8 mouse cellular contexts compared by ENCODE assay signal in genomic region chr7:143006097-143006755, GRCm38 (mm10). TPM values are rescaled to one million over a fixed set of nuclear protein-coding genes. Genes with fewer than 3 reads are reported as not detected.
A peak's percentile ranks its signal among the peaks of the same experiment; 100 is the strongest.
DNase-seq lines count a peak whose midpoint lies in the region; ATAC-seq lines count a peak whose summit lies in the region.
"Had no signal": no experiment of that assay in that cellular context is flagged by ENCODE, and none has a peak within 500 bp of the region (broad histone marks: within the 10 kb centered on the region; RNA-seq: fewer than 3 reads in every experiment).

No protein-coding gene starts in this region.

- peaks cover 43% of the 10 kb centered on the region for H3K36me3 ChIP-seq in megakaryocyte, embryonic 14.5 days (replicated peaks; ENCODE audit: low read length)
- peaks cover 42% of the 10 kb centered on the region for H3K36me3 ChIP-seq in liver, embryonic 12.5 days
- H3K36me3 ChIP-seq: hindbrain, embryonic 15.5 days had no signal

- no peaks in the 10 kb centered on the region for H3K27me3 ChIP-seq in megakaryocyte, embryonic 14.5 days (replicated peaks)
- H3K27me3 ChIP-seq in liver, embryonic 12.5 days (replicated peaks) = no peaks in the 10 kb centered on the region
- H3K27me3 ChIP-seq: hindbrain, embryonic 15.5 days had no signal

- ATAC-seq in megakaryocyte, adult 5-6 weeks (ENCODE audit: poor library complexity, severe bottlenecking) = no peak
- ATAC-seq in liver, embryonic 12.5 days = peak; percentile 84

- DNase-seq in c-Kit-positive CD71-positive TER-119-positive erythroid progenitor cells, embryonic 14.5 days (ENCODE audit: low spot score) = peak; percentile 85
- DNase-seq in thymus, postnatal 36 days = peak; percentile 29 to 49
- no peak for DNase-seq in adipocyte (ENCODE audit: low spot score)
- DNase-seq in cerebellum, adult 8-10 months = no peak

- peak overlapping the region; percentile 95 for H3K4me2 ChIP-seq in liver, embryonic 12.5 days
- H3K4me2 ChIP-seq: hindbrain, embryonic 15.5 days had no signal

- 24% methylated on average over 2 of the region's 2 CpGs for WGBS in liver, embryonic 12.5 days (ENCODE audit: insufficient replicate concordance)

- peaks cover 100% of the 10 kb centered on the region for H3K4me1 ChIP-seq in megakaryocyte, embryonic 14.5 days
- peaks cover 94% of the 10 kb centered on the region for H3K4me1 ChIP-seq in liver, embryonic 12.5 days

- H3K9ac ChIP-seq in liver, embryonic 12.5 days = peak overlapping the region; percentile 93
- H3K9ac ChIP-seq: hindbrain, embryonic 15.5 days had no signal

- no peaks in the 10 kb centered on the region for H3K9me3 ChIP-seq in megakaryocyte, embryonic 14.5 days
- H3K9me3 ChIP-seq in liver, embryonic 12.5 days (replicated peaks) = no peaks in the 10 kb centered on the region
- H3K9me3 ChIP-seq: hindbrain, embryonic 15.5 days had no signal

- peak overlapping the region; percentile 100 for H3K27ac ChIP-seq in liver, embryonic 12.5 days
- H3K27ac ChIP-seq: hindbrain, embryonic 15.5 days had no signal

- H3K4me3 ChIP-seq in megakaryocyte, embryonic 14.5 days (replicated peaks) = peak overlapping the region; percentile 94
- H3K4me3 ChIP-seq in liver, embryonic 12.5 days = peak overlapping the region; percentile 82
- H3K4me3 ChIP-seq: hindbrain, embryonic 15.5 days had no signal

RNA-seq across cellular contexts. Expression of gene Tspan32, which starts 1.4 kb away (rescaled TPM):
- 109 and 119 TPM in 2 replicates for polyA plus RNA-seq in megakaryocyte, embryonic 14.5 days (2012; ENCODE audit: insufficient read depth, low replicate concordance)
- 60.9 and 70.4 TPM in 2 replicates for total RNA-seq in megakaryocyte, adult 5-6 weeks (2015)
- 45.6 and 47.0 TPM in 2 replicates for total RNA-seq in megakaryocyte, adult 5-6 weeks (2017)
- 105 and 106 TPM in 2 replicates for polyA plus RNA-seq in liver, embryonic 12.5 days (2016; fragmentation: Nextera tagmentation; extraction: Ambion mirVana)

RNA-seq across cellular contexts. Expression of gene Ascl2, which starts 37.2 kb away (rescaled TPM):
- polyA plus RNA-seq in megakaryocyte, embryonic 14.5 days (2012; ENCODE audit: insufficient read depth, low replicate concordance) = 2.4 and 6.3 TPM in 2 replicates
- total RNA-seq in megakaryocyte, adult 5-6 weeks (2015) = 0.96 and 1.1 TPM in 2 replicates
- total RNA-seq in megakaryocyte, adult 5-6 weeks (2017) = 0.40 and 2.9 TPM in 2 replicates
- polyA plus RNA-seq in liver, embryonic 12.5 days (2016; fragmentation: Nextera tagmentation; extraction: Ambion mirVana) = 1.3 TPM in 2 replicates

RNA-seq across cellular contexts. Expression of gene Cd81, which starts 46.3 kb away (rescaled TPM):
- 774 and 1,679 TPM in 2 replicates for polyA plus RNA-seq in megakaryocyte, embryonic 14.5 days (2012; ENCODE audit: insufficient read depth, low replicate concordance)
- 17.2 and 20.3 TPM in 2 replicates for total RNA-seq in megakaryocyte, adult 5-6 weeks (2015)
- total RNA-seq in megakaryocyte, adult 5-6 weeks (2017) = 22.5 and 25.3 TPM in 2 replicates
- 154 TPM in 2 replicates for polyA plus RNA-seq in liver, embryonic 12.5 days (2016; fragmentation: Nextera tagmentation; extraction: Ambion mirVana)

Comparison
In these comparisons a context has a peak if more than half of its experiments do, and no peak if none do; other contexts are left out.
1. DNase-seq: peak in c-Kit-positive CD71-positive TER-119-positive erythroid progenitor cells, embryonic 14.5 days (single experiment) and thymus, postnatal 36 days (2 of 2); none in adipocyte (single experiment) and cerebellum, adult 8-10 months (single experiment).